Mouse (Mus musculus) stomach, embryonic 15.5 days (tissue): ENCODE measurements around the gene Uqcc1. TPM values are rescaled to one million over a fixed set of nuclear protein-coding genes. Genes with fewer than 3 reads are reported as not detected.

Experiments used
- ATAC-seq: fragments of 200-750 bp; cut with Nextera tagmentation; 2 replicates; pipeline ENCODE4 v1.8.0; 2017; ENCODE audit warnings: low read depth, moderate number of reproducible peaks, moderate TSS enrichment; ENCODE audit not compliant: insufficient read depth, low FRiP score
- H3K27ac ChIP-seq: fragments of 300-500 bp; sonication (generic); 2 replicates; pipeline ENCODE4 v1.5.1; 2015; ENCODE audit warnings: mild to moderate bottlenecking, inconsistent platforms
- H3K27me3 ChIP-seq: fragments of 300-500 bp; sonication (generic); replicated peaks from 2 replicates; pipeline ENCODE4 v1.6.1; 2015; ENCODE audit warnings: inconsistent platforms
- H3K36me3 ChIP-seq: fragments of 300-500 bp; sonication (generic); 2 replicates; pipeline ENCODE4 v1.6.1; 2015; ENCODE audit warnings: inconsistent platforms
- H3K4me1 ChIP-seq: fragments of 300-500 bp; sonication (generic); 2 replicates; pipeline ENCODE4 v1.6.1; 2015; ENCODE audit warnings: inconsistent platforms
- H3K4me2 ChIP-seq: fragments of 300-500 bp; sonication (generic); 2 replicates; pipeline ENCODE4 v1.6.1; 2015; ENCODE audit warnings: mild to moderate bottlenecking, inconsistent platforms
- H3K4me3 ChIP-seq: fragments of 300-500 bp; sonication (generic); replicated peaks from 2 replicates; pipeline ENCODE4 v1.5.1; 2015; ENCODE audit warnings: inconsistent platforms
- H3K9ac ChIP-seq: fragments of 300-500 bp; sonication (generic); 2 replicates; pipeline ENCODE4 v1.6.1; 2015; ENCODE audit warnings: inconsistent platforms
- H3K9me3 ChIP-seq: fragments of 300-500 bp; sonication (generic); 2 replicates; pipeline ENCODE4 v1.6.1; 2016; ENCODE audit warnings: inconsistent platforms
- WGBS: fragments of 180-500 bp; shearing (Covaris S2); methylation state at CpG from one replicate; pipeline ENCODE4 v1.1.7; 2015; 5-methylcytosine and 5-hydroxymethylcytosine counted together
- polyA plus RNA-seq: library from polyadenylated mRNA; unstranded; fragments of >200 nt; fragmentation: Nextera tagmentation; extraction: Ambion mirVana; gene quantifications from 2 replicates; pipeline ENCODE4 v1.2.1, GENCODE M21; 2015

Gene Uqcc1
- polyA plus RNA-seq, 1 experiment from 2014 or later = 64.5 TPM

GRCm38 (mm10) chr2:155805925-155806255, 124.2 kb downstream of the Uqcc1 start:
- Histone ChIP-seq H3K4me1 (no peaks in the 10 kb centered on the region), H3K4me3 (no peak overlapping the region), H3K9me3 (no peaks in the 10 kb centered on the region), H3K4me2 (no peak overlapping the region), H3K27me3 (no peaks in the 10 kb centered on the region), H3K36me3 (no peaks in the 10 kb centered on the region), H3K9ac (no peak overlapping the region), H3K27ac (no peak overlapping the region)
- ATAC-seq = no peak
- 81% methylated on average over 6 of the region's 6 CpGs for WGBS

GRCm38 (mm10) chr2:155805231-155805924, 124.7 kb downstream of the Uqcc1 start:
- no peak overlapping the region for H3K27ac ChIP-seq
- H3K27me3 ChIP-seq = no peaks in the 10 kb centered on the region
- no peaks in the 10 kb centered on the region for H3K9me3 ChIP-seq
- ATAC-seq = no peak
- no peaks in the 10 kb centered on the region for H3K36me3 ChIP-seq
- H3K4me3 ChIP-seq = no peak overlapping the region
- H3K4me1 ChIP-seq = no peaks in the 10 kb centered on the region
- H3K4me2 ChIP-seq = no peak overlapping the region
- no peak overlapping the region for H3K9ac ChIP-seq
- WGBS = 33% methylated on average over 6 of the region's 6 CpGs

- Histone ChIP-seq H3K36me3 (no peaks in the 10 kb centered on the region), H3K4me1 (no peaks in the 10 kb centered on the region), H3K4me2 (no peak overlapping the region), H3K9ac (no peak overlapping the region), H3K9me3 (no peaks in the 10 kb centered on the region), H3K27ac (no peak overlapping the region), H3K4me3 (no peak overlapping the region), H3K27me3 (no peaks in the 10 kb centered on the region)
- 63% methylated on average over 5 of the region's 5 CpGs for WGBS
- ATAC-seq = no peak
Observed at GRCm38 (mm10) chr2:155804053-155804452, 126.1 kb downstream of the Uqcc1 start.

DNA sequence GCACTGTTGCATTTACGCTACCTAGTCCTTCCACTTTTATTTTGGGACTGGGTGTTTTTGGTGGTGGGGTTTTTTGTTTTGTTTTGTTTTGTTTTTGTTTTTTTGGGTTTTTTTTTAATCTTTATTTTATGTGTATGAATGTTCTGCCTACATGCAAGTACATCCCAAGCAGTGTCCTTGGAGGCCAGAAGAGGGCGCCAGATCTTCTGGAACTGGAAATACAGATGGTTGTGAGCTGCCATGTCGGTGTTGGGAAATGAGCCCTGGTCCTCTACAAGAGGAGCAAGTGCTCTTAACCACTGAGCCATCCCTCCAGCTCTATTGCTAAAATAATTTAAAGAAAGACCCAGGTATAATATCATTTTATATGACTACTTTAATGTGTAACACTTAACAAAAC, 127.3 kb downstream of the Uqcc1 start:
- Histone ChIP-seq H3K9ac (no peak overlapping the region), H3K4me3 (no peak overlapping the region), H3K9me3 (no peaks in the 10 kb centered on the region), H3K4me2 (no peak overlapping the region), H3K27me3 (no peaks in the 10 kb centered on the region), H3K4me1 (no peaks in the 10 kb centered on the region), H3K36me3 (no peaks in the 10 kb centered on the region), H3K27ac (no peak overlapping the region)
- WGBS = 62% methylated on average over 3 of the region's 3 CpGs
- no peak for ATAC-seq

GRCm38 (mm10) chr2:155798613-155799012, 131.5 kb downstream of the Uqcc1 start:
- Histone ChIP-seq H3K4me2 (no peak overlapping the region), H3K9ac (no peak overlapping the region), H3K4me1 (no peaks in the 10 kb centered on the region), H3K9me3 (no peaks in the 10 kb centered on the region), H3K27me3 (no peaks in the 10 kb centered on the region), H3K27ac (no peak overlapping the region), H3K4me3 (no peak overlapping the region), H3K36me3 (no peaks in the 10 kb centered on the region)
- WGBS = 53% methylated on average over 3 of the region's 3 CpGs
- ATAC-seq = no peak

Other genes starting within 250 kb of the Uqcc1 start
- 115 and 126 TPM in 2 replicates for gene Trpc4ap, start 237.9 kb downstream of the Uqcc1 start, polyA plus RNA-seq
- 103 and 133 TPM in 2 replicates for gene Edem2, start 200.8 kb downstream of the Uqcc1 start, polyA plus RNA-seq
- not detected in 2 replicates for gene Gm17581, start 194.4 kb downstream of the Uqcc1 start, polyA plus RNA-seq
- gene Procr, start 179.2 kb downstream of the Uqcc1 start, polyA plus RNA-seq = 18.3 and 18.9 TPM in 2 replicates
- 0.22 and 0.32 TPM in 2 replicates for gene Mmp24, start 155.0 kb downstream of the Uqcc1 start, polyA plus RNA-seq
- 20.8 and 23.9 TPM in 2 replicates for gene BC029722, start 110.9 kb downstream of the Uqcc1 start, polyA plus RNA-seq
- 212 and 227 TPM in 2 replicates for gene Eif6, start 103.4 kb downstream of the Uqcc1 start, polyA plus RNA-seq
- 2.4 and 2.8 TPM in 2 replicates for gene Fam83c, start 95.5 kb downstream of the Uqcc1 start, polyA plus RNA-seq
- gene Gm15557, start 10.4 kb upstream of the Uqcc1 start, polyA plus RNA-seq = not detected in 2 replicates
- 0.67 and 0.69 TPM in 2 replicates for gene Gdf5, start 15.1 kb upstream of the Uqcc1 start, polyA plus RNA-seq
- gene Cep250, start 26.1 kb upstream of the Uqcc1 start, polyA plus RNA-seq = 21.3 and 22.8 TPM in 2 replicates
- 1.3 and 1.4 TPM in 2 replicates for gene 6430550D23Rik, start 77.7 kb upstream of the Uqcc1 start, polyA plus RNA-seq
- gene Ergic3, start 77.7 kb upstream of the Uqcc1 start, polyA plus RNA-seq = 206 and 222 TPM in 2 replicates
- 1.3 and 1.6 TPM in 2 replicates for gene Fer1l4, start 122.6 kb upstream of the Uqcc1 start, polyA plus RNA-seq
- gene Spag4, start 134.9 kb upstream of the Uqcc1 start, polyA plus RNA-seq = 2.5 and 3.3 TPM in 2 replicates
- gene Cpne1, start 181.7 kb upstream of the Uqcc1 start, polyA plus RNA-seq = 51.6 and 52.9 TPM in 2 replicates
- 18.4 and 27.0 TPM in 2 replicates for gene Rbm12, start 181.7 kb upstream of the Uqcc1 start, polyA plus RNA-seq
- gene Gm28036, start 196.8 kb upstream of the Uqcc1 start, polyA plus RNA-seq = 12.6 and 12.9 TPM in 2 replicates
- gene Romo1, start 213.7 kb upstream of the Uqcc1 start, polyA plus RNA-seq = 350 and 376 TPM in 2 replicates
- 50.0 and 54.2 TPM in 2 replicates for gene Nfs1, start 213.9 kb upstream of the Uqcc1 start, polyA plus RNA-seq
- 585 and 589 TPM in 2 replicates for gene Rbm39, start 249.9 kb upstream of the Uqcc1 start, polyA plus RNA-seq